Mouse (Mus musculus): ENCODE results near the gene Ap5b1.

Ap5b1 gene

GRCm38 (mm10) chr19:5609547-5610404 lies 42.0 kb downstream of the Ap5b1 start, which contains the start of gene Kat5:
Gene Kat5 (minus strand): TSS chr19:5610237.
- DNase-seq (ENCODE audit: low spot score): peak; percentile 86

- no peak for DNase-seq (ENCODE audit: low spot score)
Measured at GRCm38 (mm10) chr19:5611973-5612372, 44.1 kb downstream of the Ap5b1 start.

- no peak for DNase-seq (ENCODE audit: low spot score)
Measured at GRCm38 (mm10) chr19:5612762-5613411, 45.1 kb downstream of the Ap5b1 start.

- DNase-seq (ENCODE audit: low spot score): no peak
Measured at GRCm38 (mm10) chr19:5614953-5615352, 47.1 kb downstream of the Ap5b1 start.

- DNase-seq (ENCODE audit: low spot score): no peak
Measured at GRCm38 (mm10) chr19:5620007-5620406, 52.2 kb downstream of the Ap5b1 start.

All from c-Kit-positive CD71-positive TER-119-positive erythroid progenitor cells, embryonic 14.5 days (primary cell).